Mouse (Mus musculus): ENCODE data around the gene Sars2.

Gene Sars2

DNA sequence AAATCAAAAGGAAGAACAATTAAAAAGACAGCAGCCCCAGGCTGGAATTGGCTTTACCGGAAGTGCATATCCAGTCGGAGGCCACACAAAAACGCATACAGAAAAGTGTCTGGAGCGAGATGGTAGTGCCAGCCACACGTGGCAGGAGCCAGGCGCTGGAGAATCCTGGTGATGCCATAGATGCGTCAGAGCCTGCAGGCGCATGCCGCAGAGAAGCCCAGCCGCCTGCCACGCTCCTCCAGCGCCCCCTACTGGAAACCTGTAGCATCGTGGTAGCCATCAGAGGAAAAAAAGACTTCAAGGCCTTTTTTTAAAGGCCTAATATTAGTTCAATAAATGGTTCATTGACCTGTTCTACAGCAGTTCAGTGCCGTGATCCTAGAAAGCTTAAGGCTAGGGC lies 15.2 kb upstream of the Sars2 start:
- peak; percentile 56 to 67 for DNase-seq (ENCODE audit: low spot score in 2 of 2)

DNA sequence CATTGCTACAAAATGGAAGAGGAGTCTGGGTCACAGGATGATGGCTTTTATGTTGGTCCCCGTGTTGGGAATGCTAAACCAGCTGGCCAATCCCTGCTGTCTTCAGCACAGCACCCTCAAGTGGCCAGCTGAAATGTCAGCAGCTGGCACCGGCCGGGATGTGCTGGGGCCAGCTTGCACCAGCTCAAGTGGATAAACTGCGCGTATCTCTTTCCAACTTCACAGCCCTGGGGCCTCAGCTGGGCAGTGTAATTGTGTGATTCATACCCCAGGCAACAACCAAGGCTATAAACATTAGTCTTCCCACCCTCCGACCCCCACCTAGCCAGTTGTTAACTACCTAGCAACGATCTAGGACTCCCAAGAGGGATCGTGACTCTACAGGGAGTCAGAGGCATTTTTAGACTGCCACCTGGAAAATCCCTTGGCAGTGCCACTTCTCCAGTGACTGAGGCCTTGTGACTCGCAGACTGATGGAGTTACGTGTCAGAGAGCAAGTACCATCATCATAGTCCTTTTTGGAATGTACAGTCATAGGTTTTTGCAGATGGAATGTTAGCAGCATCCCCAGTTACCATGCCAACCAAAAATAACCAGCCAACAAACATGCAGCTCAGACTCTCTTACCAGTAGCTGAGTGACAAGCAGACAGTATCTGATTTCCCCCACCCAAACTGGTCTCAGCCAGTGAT lies 14.0 kb upstream of the Sars2 start:
- DNase-seq (ENCODE audit: low spot score in 2 of 2) = no peak

DNA sequence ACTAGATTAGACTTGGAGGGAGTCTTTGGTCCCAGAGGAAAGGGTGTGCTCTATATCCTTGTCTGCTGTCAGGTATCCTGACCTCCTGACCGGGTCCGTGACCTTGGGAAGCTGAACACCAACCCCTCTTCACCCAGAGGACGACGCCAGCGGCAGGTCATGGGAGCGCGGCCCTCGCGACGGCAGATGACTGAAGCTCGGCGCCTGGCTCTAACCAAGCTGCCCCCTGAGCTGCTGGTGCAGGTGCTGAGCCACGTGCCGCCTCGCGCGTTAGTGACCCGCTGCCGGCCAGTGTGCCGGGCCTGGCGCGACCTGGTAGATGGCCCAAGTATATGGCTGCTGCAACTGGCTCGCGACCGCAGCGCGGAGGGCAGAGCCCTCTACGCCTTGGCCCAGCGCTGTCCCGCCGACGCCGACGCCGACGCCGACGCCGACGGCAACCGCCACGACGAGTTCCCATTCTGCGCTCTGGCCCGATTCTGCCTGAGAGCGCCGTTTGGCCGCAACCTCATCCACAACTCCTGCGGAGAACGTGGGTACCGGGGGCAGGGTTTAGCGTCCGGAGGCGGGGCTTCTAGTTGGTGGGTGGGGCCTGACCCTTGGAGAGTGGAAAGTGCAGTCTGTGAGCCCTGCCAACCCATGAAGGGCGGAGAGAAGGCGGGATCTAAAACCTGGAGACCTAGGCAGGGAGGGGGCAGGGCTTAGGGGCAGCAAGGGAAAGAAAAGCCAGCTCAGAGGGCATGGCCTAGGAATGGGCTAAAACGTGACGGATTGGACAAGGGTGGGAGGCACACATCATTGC lies 9.2 kb upstream of the Sars2 start:
- peak; percentile 66 to 70 for DNase-seq (ENCODE audit: low spot score in 2 of 2)

DNA sequence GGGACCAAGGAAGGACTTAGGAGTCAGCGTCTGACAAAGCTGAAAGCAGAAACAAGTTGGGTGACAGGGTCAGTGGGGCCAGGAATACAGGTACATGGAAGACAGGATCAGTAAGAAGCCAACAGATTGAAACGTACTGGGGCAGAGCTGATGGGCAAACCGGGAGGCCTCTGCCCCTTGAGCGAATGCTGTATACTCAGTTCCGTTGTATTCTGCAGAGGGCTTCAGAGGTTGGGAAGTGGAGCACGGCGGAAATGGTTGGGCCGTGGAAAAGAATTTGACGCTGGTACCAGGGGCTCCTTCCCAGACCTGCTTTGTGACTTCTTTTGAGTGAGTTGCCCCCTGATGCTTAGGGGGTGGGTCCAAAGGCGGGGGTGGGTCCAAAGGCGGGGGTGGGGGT lies 8.6 kb upstream of the Sars2 start:
- DNase-seq (ENCODE audit: low spot score in 2 of 2) = no peak

DNA sequence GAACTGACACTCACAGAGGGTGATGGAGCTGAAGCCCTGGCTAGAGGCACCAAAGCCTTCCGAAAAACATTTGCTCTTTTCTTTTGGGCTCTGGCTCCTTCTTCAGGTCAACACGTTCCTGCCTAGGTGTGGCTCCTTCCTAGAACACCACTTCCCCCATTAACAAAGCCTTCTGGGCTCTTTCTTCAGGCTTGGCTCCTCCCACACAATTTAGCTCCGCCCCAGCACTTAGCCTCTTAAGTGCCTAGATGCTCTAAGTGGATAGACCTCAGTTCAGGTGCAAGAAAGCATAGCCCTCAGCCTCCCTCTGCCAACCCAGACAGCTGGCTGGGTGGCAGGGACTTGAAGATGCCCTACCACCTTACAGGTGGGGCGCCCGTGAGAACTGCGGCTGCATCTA lies 6.1 kb upstream of the Sars2 start:
- DNase-seq (ENCODE audit: low spot score in 2 of 2) = no peak

DNA sequence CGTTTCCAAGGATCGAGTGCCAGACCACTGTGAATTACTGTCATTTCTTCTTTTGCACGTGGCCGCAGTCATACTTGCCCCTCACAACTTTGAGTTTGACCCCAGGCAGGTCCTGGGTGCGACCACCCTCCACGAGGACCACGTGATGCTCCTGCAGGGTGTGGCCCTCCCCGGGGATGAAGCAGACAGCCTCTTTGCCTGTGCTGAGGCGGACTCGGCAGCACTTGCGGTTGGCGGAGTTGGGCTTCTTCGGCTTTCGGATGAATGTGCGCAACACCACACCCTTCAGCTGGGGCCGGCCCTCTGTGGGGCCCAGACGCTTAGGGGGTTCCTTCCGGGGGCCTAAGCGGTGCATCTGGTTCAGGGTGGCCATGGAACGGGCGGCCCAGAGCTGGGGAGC lies 2.0 kb upstream of the Sars2 start:
- no peak for DNase-seq (ENCODE audit: low spot score in 2 of 2)

DNA sequence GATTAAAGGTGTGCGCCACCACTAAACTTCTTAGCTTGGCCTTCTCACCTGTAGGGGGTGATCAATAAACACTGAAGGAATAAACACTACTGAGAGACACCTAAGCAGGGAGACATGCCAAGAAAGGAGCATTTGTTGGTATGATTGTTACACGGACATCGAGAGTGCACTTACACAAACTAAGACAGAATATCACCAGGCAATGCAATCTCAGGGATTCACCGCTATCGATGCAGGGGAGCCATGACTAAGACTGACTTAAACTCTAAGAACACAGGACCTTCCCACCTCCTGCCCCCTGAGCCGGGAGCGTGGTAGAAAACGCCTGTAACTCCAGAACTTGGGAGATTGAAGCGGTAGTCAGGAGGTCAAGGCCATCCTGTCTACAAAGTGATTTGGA lies 843 bp upstream of the Sars2 start:
- no peak for DNase-seq (ENCODE audit: low spot score in 2 of 2)

DNA sequence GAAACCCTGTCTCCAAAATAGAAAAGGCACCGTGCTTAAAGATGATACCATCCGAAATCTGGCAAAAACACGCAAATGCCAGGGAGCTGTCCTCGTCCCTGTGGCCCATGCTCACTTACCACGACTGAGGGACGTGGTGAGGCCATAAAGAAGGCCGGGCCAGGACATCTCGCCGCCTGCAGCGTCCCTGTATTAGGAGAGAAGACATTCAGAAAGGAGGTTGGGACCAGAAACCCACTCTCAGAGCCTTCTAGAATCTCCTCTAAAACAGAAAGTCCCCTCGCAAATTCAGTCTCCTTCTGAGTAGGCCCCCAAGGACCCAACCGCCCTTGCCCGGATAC lies 454 bp upstream of the Sars2 start:
- no peak for DNase-seq (ENCODE audit: low spot score in 2 of 2)

DNA sequence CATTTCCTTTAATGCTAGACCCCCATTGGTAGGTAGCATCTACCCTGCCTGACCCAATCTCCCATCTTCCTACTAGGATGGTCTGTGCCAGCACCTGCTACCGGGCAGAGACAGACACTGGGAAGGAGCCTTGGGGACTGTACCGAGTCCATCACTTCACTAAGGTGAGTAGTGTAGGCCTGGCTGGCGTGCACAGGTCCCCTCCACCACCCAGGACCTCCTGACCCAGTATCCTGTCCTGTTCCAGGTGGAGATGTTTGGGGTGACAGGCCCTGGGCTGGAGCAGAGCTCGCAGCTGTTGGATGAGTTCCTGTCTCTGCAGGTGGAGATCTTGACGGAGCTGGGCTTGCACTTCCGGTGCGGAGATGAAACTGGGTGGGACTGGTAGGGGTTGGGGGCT lies 8.1 kb downstream of the Sars2 start:
- no peak for DNase-seq (ENCODE audit: low spot score in 2 of 2)

DNA sequence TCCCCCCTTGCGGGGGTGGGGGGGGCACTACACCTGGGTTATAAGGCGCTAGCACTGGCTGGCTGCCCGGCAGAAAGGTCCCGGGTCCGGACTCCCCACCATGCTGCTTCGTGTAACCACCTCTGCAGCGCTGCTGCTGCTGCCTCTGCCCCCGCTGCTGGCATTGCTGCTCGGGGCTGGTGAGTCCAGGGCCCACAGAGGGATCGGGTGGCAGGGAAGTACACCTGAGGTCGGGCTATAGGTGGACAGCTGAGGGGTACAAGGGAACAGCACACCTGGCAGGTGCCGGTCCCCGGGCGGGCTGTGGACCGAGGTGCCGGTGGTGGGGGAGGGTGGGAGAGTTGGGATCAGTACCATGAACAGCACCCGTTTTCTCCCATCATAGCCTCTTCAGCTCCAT lies 14.3 kb downstream of the Sars2 start, which contains the start of gene Ccer2:
TSS of gene Ccer2 (plus strand) at position 96 of the 400 bp plus-strand sequence.
- no peak for DNase-seq (ENCODE audit: low spot score in 2 of 2)

DNA sequence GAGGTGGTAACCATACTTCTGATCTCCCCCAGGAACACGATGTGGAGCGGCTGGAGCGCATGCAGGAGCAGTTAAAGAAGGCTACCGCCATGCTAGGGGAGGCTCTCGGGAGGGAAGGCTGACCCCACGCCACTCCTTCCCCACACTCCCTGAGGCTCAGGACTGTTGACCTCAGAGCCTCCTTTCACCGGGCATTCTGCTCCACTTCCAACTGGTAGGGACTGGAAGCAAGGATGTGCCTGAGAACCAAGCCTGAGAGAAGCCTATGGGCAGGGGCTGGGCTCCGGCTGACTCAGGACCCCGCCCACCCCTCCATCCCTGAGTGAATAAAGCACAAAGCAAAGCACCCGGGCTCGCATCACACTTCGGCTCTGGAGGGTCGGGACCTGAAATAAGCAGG lies 16.8 kb downstream of the Sars2 start:
- DNase-seq (ENCODE audit: low spot score in 2 of 2) = no peak

DNA sequence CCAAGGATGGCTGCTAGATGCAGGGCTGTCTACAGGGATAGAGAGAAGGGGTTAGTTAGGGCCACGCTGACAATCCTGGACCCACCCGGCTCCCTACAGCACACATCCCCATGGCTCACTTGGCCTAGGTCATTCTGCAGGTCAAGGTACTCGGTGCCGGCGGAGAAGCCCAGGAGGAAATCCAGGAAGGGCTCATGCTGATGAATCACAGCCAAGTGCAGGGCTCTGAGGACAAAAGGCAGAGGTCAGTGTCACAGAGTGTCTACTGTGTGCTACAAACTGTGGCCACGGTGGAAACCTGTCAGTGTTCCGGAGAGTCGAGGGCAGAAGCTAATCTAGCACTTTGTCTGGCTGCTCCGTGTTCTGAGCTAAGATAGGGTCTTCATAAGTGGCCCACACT lies 20.1 kb downstream of the Sars2 start:
- no peak for DNase-seq (ENCODE audit: low spot score in 2 of 2)

DNA sequence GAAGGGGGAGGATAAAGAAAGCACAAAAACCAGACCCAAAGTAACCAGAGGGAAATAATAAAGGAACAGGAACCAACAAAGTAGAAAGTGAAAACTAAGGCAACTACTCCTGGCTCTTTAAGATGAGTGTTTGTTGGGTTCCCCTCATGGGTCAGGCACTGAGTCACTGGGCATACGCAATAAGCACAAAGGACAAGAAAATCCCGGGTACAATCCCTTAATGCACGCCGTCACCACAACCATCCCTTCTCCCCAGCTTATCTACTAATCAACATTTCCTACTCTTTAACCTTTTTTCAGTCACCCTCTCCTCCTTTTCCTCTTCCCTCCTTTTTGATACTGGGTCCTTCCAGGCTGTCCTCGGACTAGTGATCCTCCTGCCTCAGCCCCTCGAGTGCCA lies 23.4 kb downstream of the Sars2 start:
- no peak for DNase-seq (ENCODE audit: low spot score in 2 of 2)

DNA sequence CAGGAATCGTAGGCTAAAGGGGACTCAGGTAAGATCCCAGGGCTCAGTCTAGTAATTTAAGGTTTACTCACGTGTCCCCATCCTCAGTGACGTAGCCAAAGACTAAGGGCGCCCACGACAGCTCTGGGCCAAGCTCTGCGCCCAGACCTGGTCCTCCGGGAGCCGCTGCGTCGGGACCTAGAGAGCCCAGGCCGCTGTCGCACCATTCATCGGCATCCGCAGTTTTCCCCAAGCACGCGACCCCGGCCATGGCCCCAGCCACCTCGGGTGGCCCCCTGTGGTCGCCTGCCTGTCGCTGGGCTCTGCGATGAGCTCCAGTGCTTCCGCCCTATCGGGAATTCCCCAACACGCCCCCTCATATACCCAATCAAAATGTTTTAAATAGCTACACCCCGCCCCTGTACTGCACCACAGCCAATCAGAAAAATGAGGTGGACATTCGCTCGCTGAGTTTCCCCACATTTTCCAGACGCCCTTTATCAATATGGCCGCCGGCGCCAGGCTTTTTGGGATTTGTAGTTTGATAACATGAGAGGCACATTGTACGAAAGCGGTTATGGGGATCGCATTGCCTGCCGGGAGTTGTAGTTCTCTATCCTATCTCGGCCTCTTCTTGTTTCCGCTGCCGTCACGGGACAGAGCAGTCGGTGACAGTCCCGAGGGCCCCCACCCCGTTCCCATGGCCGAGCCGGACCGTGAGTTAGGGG lies 24.5 kb downstream of the Sars2 start, which contains the start of gene Sirt2:
TSS of gene Sirt2 (plus strand) at position 563 of the 707 bp plus-strand sequence.
- DNase-seq (ENCODE audit: low spot score in 2 of 2) = peak; percentile 86 to 98

DNA sequence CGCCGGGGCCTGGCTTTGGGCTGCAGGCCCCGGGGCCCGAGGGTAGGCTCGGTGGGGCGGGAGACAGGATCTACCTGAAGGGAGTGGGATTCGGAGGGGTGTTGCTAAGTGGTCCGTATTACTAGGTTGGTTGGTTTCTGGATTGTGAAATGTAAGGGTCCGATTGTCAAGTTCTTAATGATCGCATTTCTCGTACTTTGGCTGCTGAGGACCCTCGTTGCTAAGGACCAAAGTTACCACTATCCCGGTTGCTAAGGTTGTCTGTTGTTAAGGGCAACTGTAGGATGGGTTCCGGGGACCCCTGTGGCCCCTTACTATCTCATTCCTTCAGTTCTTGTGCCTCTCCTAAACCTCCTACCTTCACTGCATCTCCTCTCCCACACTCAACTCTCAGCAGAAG lies 25.1 kb downstream of the Sars2 start:
- no peak for DNase-seq (ENCODE audit: low spot score in 2 of 2)

DNA sequence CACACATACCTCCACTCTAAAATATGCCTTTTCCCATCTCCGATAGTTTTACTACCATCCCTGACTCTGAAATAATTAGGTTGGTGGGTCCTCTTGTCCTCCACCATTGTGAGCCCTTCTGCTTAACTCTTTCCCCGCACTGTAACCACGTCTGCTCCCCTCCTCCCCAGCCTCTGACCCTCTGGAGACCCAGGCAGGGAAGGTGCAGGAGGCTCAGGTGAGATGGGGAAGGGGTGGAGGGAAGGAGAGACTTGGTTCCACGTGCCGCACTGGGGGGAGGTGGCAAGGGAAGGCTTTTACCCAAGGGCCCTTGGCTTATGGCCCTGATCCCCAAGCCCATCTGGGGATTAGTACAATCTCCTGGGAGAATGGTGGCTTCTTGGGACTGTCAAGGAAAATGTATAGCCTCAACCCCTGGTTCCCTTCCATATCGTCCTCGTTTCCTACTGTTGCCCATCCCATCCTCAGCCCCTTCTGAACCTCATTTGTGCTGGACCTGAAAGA lies 25.7 kb downstream of the Sars2 start, which contains the start of gene Nfkbib:
TSS of gene Nfkbib (minus strand) at position 51 of the 504 bp plus-strand sequence.
- no peak for DNase-seq (ENCODE audit: low spot score in 2 of 2)

DNA sequence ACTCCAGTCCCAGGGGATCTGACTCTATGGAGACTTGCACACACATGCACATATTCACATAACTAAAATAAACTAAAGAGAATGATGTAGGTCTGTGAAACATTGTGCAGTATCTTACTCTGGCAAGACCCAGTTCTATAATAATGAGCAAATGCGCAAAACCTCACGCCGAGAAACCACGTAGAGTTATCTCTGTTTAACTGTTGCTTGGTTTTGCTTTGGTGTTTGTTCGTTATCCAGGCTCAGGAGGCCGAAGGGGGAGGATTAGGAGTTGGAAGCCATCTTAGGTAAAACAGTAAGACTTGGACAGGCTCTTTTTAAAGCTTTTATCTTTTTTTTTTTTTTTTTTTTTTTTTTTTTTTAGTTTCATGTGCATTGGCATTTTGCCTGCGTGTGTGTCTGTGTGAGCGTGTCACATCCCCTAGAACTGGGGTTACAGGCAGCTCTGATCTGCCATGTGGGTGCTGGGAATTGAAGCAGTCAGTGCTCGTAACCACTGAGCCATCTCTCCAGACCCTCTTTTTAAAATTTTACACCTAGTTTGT lies 27.7 kb downstream of the Sars2 start:
- no peak for DNase-seq (ENCODE audit: low spot score in 2 of 2)

DNA sequence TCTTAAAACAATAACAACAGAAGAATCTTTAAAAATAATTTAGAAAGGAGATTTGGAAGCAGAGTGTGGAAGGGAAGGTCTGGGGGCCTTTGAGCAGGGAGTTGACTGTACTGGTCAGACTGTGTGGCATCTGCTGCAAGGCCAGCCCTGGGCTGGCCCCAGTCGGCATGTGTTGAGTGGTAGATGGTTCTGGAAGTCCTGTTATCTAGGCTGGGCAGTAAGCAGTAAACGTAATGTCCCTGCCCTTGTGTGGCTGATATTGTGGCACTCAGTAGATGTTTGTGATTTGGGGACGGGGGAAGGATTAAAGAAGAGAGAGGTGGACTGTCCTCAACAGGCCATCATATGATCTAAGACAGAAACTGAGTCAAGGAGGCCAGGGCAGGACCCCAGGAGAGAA lies 28.5 kb downstream of the Sars2 start:
- no peak for DNase-seq (ENCODE audit: low spot score in 2 of 2)

DNA sequence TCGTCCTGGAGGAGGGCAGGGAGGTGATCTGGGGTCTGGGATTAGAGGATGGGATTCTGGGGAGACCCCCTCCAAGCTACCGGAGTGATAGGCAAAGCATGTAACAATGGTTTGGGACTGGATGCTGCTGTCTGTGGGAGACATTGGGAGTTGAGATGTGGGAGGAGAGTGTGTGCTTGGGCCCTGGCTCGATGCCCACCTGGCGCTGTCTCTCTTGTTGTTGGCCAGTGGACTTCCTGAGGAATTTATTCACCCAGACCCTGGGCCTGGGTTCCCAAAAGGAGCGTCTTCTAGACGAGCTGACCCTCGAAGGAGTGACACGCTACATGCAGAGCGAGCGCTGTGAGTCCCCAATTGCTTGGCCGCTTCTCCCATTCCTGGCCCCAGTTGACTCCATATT lies 30.1 kb downstream of the Sars2 start:
- no peak for DNase-seq (ENCODE audit: low spot score in 2 of 2)

DNA sequence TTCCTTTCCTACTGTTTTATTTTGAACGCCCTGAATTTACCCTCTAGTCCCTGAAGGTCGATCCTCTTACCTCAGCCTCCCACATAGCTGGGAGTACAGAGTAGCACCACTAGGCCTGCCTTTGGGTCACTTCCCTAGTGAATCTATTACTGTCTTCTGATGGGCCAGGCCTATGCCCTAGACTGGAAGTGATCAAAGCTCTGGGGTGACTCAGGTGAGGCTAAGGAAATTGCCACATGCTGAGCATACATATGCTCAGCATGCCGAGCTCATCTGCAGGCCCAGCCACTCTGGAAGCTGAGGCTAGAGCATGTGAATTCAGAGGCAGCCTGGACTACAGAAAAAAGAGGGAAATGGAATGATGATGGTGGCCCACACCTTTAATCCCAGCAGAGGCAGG lies 31.4 kb downstream of the Sars2 start:
- no peak for DNase-seq (ENCODE audit: low spot score in 2 of 2)

DNA sequence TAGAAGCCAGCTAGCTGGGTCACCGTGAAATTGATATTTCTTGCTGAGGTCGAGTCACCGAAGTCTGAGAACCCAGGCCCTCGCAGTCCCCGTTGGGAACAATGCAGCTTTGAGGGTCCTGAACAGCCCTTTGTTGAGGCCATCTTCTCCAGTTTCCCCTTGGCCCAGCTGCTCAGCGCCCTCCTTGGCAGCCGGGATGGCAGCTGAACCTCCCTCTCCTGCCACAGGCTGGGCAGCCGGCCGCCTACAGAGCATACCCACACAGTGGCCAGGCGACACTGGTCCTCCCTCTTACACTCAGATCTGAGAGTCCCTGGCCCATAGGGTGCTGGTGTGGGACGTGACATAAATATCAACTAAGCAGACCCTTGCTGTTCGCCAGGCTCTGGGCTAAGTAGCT lies 32.4 kb downstream of the Sars2 start:
- no peak for DNase-seq (ENCODE audit: low spot score in 2 of 2)

DNA sequence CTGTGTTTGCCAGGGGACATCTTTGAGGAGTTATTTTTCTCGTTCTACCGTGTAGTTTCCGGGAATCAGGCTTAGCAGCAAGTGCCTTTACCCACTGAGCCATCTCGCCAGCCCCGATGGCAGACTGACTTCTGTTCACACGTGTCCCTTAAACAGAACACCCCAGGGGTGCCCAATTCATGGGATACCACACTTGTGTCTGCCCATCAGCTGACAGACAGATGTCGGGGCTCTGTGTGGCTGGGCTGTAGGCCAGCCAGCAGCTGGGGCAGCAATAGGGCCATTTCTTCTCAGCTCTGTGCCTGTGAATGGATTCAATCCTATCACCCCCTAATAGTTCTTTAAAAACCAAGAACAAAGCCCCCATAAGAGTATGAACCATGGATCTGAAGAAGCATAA lies 33.3 kb downstream of the Sars2 start:
- DNase-seq (ENCODE audit: low spot score in 2 of 2) = no peak

Data from urinary bladder, adult 18-20 months (tissue).